Mouse (Mus musculus): Measurements from ENCODE around the gene Tomm40. TPM values are rescaled to one million over a fixed set of nuclear protein-coding genes. Genes with fewer than 3 reads are reported as not detected.
"Not testable (repeated sequence)": the region's sequence is repeated elsewhere in the genome, so short reads cannot be mapped to it uniquely, and the experiment has no call there.

Tomm40 gene
- total RNA-seq, 2 experiments from 2014 or later = 59.3 to 63.3 TPM

- DNase-seq = not testable (repeated sequence)
Measured at GRCm38 (mm10) chr7:19686927-19687583, 28.2 kb downstream of the Tomm40 start.

DNA sequence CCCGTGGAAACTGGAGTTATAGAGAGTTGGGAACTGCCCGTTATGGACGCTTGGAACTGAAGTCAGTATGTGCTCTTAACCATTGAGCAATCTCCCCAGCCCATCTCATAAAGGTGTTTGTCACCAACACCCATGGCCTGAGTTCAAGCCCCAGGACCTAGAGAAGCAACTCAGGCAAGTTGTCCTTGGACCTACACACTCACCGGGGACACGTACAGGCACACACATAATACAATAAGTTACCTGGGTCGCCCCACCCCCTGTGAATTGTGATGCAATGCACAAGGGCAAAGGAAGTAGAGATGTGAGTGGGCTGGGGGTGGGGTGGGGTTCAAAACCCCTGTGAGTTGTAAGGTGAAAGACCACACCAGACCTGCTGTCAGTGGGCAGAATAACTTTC, 28.7 kb downstream of the Tomm40 start:
- no peak for DNase-seq

DNA sequence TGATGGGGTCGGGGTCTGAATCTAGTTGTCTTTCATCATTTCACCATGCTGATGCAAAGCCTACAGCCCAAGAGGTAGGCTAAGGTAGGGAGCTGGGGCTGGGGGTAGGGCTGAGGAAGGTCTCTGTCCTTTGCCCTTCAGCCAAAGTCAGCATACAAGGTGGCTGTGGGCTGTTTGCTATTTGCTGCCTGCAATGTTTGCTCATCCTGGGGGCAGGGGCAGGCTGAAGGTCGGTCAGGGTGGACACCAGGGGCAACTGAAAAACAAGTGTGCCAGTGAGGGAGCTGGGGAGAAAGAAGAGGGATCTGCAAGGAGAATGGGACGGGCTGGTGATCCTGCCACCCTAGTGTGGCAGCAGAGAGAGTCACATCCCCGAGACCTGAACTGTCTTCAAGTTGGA, 29.9 kb downstream of the Tomm40 start:
- no peak for DNase-seq

- no peak for DNase-seq
Measured at GRCm38 (mm10) chr7:19683771-19684201, 31.5 kb downstream of the Tomm40 start.

GRCm38 (mm10) chr7:19682979-19683378, 32.3 kb downstream of the Tomm40 start:
- no peak for DNase-seq

DNA sequence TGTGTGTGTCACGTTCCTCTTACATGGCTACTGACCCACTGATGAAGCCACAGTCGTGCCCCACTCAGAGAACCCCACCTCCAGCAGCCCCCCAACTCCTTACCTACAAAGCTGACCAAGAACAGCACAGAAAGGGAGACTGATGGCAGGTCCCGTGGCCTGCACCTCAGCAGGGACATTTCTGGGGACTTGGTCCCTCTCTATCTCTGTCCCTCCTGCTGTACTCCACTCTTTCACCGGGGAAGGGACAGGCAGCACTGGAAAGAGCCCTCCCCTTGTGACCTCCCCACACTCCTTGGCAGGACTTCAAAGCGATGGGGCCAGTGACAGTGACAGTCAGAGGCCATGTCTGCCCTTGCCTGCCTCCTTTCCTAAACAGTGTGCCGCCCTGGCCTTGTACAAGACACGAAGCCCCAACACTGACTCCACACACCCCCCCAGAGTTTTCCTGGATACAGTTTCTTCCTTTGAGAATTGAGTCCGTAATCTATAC, 34.0 kb downstream of the Tomm40 start, which contains the start of the genes Gm44805 and Apoc4:
Gene Gm44805 (minus strand): TSS at position 222 of the 493 bp plus-strand sequence.
Gene Apoc4 (minus strand): TSS at position 278 of the 493 bp plus-strand sequence.
- DNase-seq = no peak

GRCm38 (mm10) chr7:19680702-19681101, 34.5 kb downstream of the Tomm40 start:
- no peak for DNase-seq

DNA sequence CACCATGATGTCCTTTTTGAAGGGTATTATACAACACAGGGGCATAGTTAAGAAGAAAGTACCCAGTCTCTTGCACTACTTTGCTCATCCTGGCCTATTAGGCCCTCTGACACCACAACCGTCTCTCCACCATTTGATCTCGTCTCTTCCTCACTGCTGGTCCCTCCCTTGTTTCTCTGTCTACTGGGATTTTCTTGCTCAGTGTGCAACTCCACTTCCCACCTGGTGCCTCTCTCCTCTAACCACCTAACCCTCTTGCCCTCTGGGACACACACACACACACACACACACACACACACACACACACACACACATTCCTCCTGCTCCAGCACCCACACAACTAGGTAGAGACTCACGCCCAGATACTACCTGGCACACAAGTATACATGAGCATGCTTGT, 36.3 kb downstream of the Tomm40 start:
- no peak for DNase-seq

DNA sequence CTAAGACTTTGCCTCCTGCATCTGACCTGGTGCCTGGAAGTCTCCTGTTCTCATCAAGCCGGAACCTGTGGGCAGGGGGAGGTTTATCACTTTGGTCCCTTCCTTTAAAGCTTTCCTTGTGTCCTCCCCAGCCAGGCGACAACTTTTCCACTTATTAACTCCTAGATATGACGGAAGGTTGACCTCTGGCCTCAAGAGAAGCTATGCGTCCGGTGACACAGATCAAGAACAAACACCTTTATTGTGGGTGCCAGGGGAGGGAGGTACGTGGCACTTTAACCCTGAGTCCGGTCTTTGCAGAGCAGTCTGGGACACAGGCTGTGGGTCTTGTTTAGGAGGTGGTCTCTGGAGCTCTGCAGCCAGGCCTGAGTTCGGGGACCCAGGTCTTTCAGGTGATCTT, 37.4 kb downstream of the Tomm40 start, which contains the start of gene Apoc2:
Gene Apoc2 (minus strand): TSS at position 70 of the 400 bp plus-strand sequence.
- no peak for DNase-seq

DNA sequence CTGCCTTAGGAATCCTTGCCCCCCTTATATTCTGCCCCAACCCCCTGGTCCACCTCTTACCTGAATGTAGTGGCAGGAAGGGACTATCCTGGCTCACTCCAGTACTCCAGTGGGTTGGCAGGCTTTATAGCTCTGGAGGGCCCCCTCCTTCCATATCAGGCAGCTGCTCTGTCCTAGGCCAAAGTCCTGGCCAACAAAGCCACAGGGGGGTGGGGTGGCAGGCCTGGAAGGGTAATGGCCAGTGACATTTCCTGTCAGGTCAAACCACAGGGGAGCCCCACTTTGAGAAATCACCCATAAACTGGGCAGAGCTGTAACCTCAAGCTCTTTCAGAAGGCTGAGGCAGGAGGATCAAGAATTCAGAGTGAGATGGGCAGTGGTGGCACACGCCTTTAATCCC, 38.6 kb downstream of the Tomm40 start:
- no peak for DNase-seq

DNA sequence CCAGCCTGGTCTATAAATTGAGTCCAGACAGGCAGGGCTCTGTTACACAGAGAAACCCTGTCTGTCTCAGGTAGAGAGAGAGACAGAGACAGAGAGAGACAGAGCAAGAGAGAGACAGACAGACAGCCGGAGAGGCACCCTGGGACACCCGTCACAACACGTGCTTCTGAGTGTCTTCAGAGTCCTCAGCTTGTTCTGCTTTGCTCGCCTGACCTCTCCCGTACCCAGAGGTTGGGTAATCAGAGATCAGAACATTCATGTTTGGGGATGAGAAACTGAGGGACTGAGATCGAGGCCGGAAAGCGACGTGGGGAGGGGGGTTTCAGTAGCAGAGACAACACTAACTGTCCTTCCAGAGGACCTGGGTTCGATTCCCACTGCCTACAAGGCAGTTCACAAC, 39.4 kb downstream of the Tomm40 start:
- no peak for DNase-seq

GRCm38 (mm10) chr7:19673083-19673699, 42.0 kb downstream of the Tomm40 start:
- DNase-seq = no peak

- no peak for DNase-seq
Measured at GRCm38 (mm10) chr7:19671511-19671910, 43.7 kb downstream of the Tomm40 start.

DNA sequence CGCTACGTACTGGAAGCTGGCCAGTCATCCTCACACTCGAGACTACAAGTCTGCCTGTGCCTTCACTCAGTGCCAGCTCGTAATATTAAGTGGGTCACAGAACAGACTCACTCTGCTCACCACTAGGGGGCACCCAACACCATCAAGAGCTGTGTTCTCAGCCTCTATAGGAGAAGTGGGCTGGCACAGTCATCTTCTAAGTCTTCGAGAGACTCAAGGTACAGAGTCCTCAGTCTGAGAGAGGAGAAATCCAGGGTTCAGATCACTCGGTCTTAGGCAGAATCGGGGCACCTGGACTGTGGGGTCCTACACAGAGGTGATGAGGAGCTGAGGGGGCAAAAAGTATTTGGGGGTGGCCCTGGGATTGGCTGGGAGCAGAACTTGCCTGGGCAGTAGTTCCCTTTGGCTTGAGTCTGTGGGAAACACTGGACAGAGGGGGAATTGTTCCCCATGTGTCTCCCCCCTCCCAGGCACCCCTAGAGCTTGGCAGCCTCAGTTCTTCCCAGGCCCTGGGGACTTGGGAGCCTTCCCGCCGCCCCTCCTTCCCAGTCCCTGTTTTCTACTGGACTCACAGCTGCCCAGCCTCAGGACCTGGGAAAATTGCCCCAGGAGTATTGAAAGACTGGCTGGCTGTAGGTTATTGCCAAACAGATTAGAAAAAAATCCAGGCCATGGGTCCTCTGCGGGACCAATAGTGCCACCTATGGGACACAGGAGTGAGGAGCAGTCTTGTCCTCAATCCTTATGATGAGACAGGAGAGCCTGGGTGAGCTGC, 46.1 kb downstream of the Tomm40 start:
- peak; percentile 91 for DNase-seq

GRCm38 (mm10) chr7:19667434-19667833, 47.8 kb downstream of the Tomm40 start:
- no peak for DNase-seq

DNA sequence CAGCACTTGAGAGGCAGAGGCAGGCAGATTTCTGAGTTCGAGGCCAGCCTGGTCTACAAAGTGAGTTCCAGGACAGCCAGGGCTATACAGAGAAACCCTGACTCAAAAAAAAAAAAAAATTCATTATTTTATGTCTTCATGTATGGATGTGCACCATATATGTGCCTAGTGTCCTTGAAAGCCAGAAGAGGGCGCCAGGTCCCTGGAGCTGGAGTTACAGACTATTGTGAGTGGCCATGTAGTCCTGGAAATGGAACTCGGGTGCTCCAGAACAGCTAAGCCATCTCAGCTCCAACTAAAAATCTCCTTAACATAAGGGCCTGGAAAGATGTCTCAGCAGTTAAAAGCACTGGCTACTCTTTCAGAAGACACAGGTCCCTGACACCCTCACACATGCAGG, 48.5 kb downstream of the Tomm40 start:
- DNase-seq = no peak

GRCm38 (mm10) chr7:19664955-19665841, 50.0 kb downstream of the Tomm40 start, which contains the start of gene Clptm1:
Gene Clptm1 (minus strand): TSS chr7:19665033.
- peak; percentile 98 for DNase-seq

DNA sequence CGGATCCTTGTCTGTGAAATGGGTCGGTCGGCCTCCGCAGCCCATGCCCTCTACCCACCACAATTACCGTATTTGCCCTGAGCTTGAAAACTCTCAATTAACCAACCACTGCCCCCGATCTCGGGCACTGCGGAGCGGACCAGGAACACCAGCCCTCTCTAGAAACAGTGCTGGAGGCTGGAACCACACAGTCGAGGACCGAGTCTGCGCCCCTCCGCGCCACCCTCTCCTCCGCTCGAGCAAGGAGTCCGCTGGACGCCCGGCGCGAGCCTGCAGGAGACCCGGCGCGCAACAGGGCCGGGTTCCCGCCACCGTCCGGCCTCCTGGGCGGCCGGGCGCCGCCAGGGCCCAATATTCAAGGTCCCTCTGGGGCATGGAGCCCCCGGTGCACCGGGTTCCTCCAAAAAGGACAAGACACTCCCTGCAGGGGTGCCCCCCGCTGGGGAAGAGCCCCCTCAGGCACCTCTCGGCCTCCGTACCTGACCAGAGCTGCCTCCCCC, 50.7 kb downstream of the Tomm40 start:
- no peak for DNase-seq

DNA sequence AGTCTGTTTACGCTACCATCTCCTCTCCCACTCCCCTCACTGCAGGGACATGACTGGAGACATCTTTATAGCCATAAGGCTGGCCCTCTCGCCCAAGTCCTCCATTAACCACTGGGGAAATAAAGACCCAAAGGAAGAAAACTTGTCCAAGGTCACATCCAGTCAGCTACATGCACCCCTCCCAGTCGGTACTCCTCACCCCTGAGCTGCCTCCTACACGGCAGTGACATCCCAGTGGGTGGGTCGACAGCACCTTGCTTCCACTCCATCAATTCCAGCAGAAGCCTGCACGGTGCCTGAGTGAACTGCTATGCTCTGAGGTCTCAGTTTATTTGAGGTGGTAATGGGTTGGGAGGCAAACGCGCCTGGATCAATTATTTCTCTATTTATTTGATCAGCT, 51.3 kb downstream of the Tomm40 start:
- no peak for DNase-seq

GRCm38 (mm10) chr7:19652614-19653013, 62.6 kb downstream of the Tomm40 start:
- no peak for DNase-seq

Data from gastrocnemius, postnatal 10 days (tissue).